Mouse (Mus musculus): ENCODE measurements around the gene Ppp2r1a.

Ppp2r1a gene

DNA sequence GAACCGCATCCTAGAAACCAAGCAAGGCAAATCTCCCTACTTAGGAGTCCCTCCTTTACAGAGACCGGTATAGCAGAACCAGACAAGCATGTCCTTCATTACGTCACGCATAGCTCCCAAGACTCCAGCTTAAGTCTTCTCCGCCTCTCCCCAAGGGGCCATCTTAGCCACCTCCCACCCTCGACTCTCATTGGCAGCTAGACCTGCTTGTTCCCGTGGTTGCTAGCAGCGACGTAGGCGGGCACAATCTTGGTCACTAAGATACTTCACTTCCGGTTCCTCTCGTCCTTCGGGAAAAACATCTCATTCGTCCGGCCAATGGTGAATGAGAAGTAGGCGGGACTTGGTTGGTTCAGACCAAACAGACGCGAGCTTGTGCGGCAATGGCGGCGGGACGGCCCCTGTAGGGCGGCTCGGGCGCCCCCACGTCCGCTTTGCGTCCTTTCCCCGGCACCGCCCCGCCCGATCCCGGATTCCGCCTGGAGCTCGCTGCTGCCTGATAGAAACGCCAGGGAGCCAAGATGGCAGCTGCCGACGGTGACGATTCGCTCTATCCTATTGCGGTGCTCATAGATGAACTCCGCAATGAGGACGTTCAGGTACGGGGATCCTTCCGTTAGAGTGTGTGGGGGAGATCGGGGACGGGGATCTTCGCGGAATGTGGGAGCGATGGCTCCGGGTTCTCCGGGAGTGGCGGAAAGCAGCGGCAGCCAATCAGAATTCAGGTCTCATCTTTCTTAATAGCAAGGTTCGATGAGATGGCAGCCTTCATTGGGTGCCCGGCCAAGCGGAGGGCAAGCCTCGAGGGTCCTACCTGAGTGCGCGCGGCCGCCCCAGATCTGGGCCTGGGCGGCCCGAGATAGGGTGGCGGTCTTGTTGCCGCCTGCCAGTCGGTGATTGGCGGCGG, at the start of gene Ppp2r1a:
Gene Ppp2r1a, plus strand, starts transcription at position 327 of the 907 bp plus-strand sequence.
- peak; percentile 100 for DNase-seq (ENCODE audit: low read depth, low spot score)

DNA sequence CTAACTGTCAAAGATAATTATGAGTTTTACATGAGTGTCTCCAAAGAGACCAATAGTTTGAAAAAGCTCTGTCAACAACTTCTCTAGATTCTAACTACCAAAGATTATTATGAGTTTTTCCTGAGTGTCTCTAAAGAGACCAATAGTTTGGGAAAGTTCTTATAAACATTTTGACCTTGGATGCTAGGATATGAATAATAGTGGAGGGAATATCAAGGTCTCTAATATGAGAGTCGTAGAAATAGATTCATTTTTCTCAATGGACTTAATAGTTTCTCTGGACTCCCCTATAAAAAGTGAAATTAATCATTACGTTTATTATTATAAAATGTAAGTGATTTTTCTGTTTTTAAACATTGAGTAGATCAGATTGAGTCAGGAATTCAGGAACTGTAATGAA, 40.1 kb upstream of the Ppp2r1a start, which contains the start of gene Vmn1r231:
Gene Vmn1r231, minus strand, starts transcription at position 101 of the 400 bp plus-strand sequence.
- DNase-seq (ENCODE audit: low read depth, low spot score), result no peak

- no peak for DNase-seq (ENCODE audit: low read depth, low spot score)
These were observed 25.5 kb upstream of the Ppp2r1a start, which contains the start of gene Vmn1r232 for GRCm38 (mm10) chr17:20919614-20920013. Vmn1r232 (minus strand) TSS chr17:20919714.

GRCm38 (mm10) chr17:20944226-20944625, 885 bp upstream of the Ppp2r1a start:
- no peak for DNase-seq (ENCODE audit: low read depth, low spot score)

- DNase-seq (ENCODE audit: low read depth, low spot score), result no peak
These were observed 985 bp downstream of the Ppp2r1a start for GRCm38 (mm10) chr17:20946026-20946565.

GRCm38 (mm10) chr17:20946636-20947035, 1.5 kb downstream of the Ppp2r1a start:
- no peak for DNase-seq (ENCODE audit: low read depth, low spot score)

DNA sequence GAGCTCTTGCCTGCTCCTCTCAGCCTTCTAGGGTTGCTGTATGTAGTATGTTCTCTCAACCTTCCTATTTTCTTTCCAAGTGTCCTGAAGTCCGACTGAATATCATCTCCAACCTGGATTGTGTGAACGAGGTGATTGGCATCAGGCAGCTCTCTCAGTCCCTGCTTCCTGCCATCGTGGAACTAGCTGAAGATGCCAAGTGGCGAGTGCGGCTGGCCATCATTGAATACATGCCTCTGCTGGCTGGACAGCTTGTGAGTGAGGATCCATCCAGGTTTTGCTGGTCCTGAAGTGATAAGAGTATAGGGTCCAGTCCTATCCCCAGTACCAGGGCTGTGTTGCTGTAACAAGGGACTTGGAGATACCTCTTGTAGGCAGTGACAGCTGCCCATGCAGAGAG, 15.3 kb downstream of the Ppp2r1a start:
- no peak for DNase-seq (ENCODE audit: low read depth, low spot score)

- no peak for DNase-seq (ENCODE audit: low read depth, low spot score)
These were observed 20.3 kb downstream of the Ppp2r1a start for GRCm38 (mm10) chr17:20965421-20965820.

- no peak for DNase-seq (ENCODE audit: low read depth, low spot score)
These were observed 21.6 kb downstream of the Ppp2r1a start for GRCm38 (mm10) chr17:20966681-20967080.

DNA sequence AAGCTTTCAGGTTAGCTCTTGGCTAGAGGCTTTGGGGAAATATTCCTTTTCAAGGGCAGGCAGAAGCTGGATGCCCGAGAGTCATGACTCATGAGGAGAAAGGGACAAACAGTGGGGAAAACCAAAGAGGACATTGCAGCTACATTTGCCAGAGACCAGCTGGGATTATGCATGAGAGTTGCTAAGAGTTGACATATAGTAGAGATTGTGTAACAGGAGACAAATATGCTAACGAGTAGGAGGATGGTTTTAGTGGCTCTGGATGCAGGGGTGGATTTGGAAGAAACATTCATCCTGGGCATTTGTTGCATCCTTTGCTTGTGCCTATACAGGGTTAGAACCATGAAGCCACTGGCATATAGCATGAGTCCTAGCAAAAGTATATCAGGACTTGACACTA, 48.6 kb downstream of the Ppp2r1a start:
- no peak for DNase-seq (ENCODE audit: low read depth, low spot score)

GRCm38 (mm10) chr17:20996364-20996763, 51.3 kb downstream of the Ppp2r1a start, which contains the start of gene Vmn1r233:
Vmn1r233 (minus strand) TSS chr17:20996464.
- no peak for DNase-seq (ENCODE audit: low read depth, low spot score)

- peak; percentile 83 for DNase-seq (ENCODE audit: low read depth, low spot score)
These were observed 63.5 kb downstream of the Ppp2r1a start, which contains the start of gene Zfp160 for GRCm38 (mm10) chr17:21008382-21009331. Zfp160 (plus strand) TSS chr17:21008903.

DNA sequence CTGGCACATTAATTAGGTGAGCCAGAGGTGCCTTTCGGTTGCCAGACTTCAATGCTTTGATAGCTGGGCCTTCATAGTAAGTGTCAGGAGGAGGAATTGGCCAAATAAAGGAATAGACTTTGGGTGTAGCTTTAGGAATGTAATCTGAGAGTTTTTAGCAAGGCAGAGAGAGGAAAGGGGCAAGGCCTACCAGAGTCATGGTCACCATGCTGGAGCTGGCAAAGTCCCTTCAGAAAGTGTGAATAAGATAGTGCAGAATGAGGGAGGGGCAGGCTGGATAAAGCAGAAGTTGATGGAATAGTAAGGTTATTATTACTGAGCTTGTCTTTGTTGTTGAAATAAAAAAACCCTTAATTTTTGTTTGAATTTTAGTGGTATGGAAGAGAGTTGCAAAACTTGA, 64.6 kb downstream of the Ppp2r1a start:
- no peak for DNase-seq (ENCODE audit: low read depth, low spot score)

Data from brain, embryonic 18.5 days (tissue).